Mouse (Mus musculus) heart, embryonic 14.5 days (tissue): ENCODE results near the gene Anp32e. TPM values are rescaled to one million over a fixed set of nuclear protein-coding genes. Genes with fewer than 3 reads are reported as not detected.
"Not testable (repeated sequence)": the region's sequence is repeated elsewhere in the genome, so short reads cannot be mapped to it uniquely, and the experiment has no call there.

Experiments used
- ATAC-seq: fragments of 200-750 bp; cut with Nextera tagmentation; 2 replicates; pipeline ENCODE4 v1.8.0; 2017; ENCODE audit warnings: low read depth, moderate TSS enrichment; ENCODE audit not compliant: insufficient number of reproducible peaks, insufficient read depth, low FRiP score
- H3K27ac ChIP-seq, 2 experiments: fragments of 200-500 bp in 1 of 2; fragments of 300-500 bp in 1 of 2; sonication (generic) in 1 of 2; replicated peaks in 1 of 2; 2 replicates each; pipeline ENCODE4 v1.5.1; 2012 to 2014; ENCODE audit warnings: low read depth in 2 of 2, low read length in 2 of 2, control low read depth in 1 of 2, mild to moderate bottlenecking in 1 of 2, mixed read lengths in 1 of 2; ENCODE audit not compliant: control insufficient read depth in 1 of 2, insufficient read depth in 1 of 2
- H3K27me3 ChIP-seq: fragments of 300-500 bp; sonication (generic); 2 replicates; pipeline ENCODE4 v1.6.1; 2014; ENCODE audit warnings: mild to moderate bottlenecking, low read length, control low read depth; ENCODE audit not compliant: control insufficient read depth, insufficient read depth
- H3K36me3 ChIP-seq: fragments of 300-500 bp; sonication (generic); 2 replicates; pipeline ENCODE4 v1.6.1; 2014; ENCODE audit warnings: mild to moderate bottlenecking, control low read depth, low read length, mixed read lengths; ENCODE audit not compliant: control insufficient read depth, insufficient read depth
- H3K4me1 ChIP-seq, 2 experiments: fragments of 200-500 bp in 1 of 2; fragments of 300-500 bp in 1 of 2; sonication (generic) in 1 of 2; 2 replicates each; pipeline ENCODE4 v1.6.1; 2012 to 2014; ENCODE audit warnings: low read length in 2 of 2, control low read depth in 1 of 2, mixed read lengths in 1 of 2; ENCODE audit not compliant: control insufficient read depth in 2 of 2, insufficient read depth in 2 of 2
- H3K4me2 ChIP-seq: fragments of 300-500 bp; sonication (generic); 2 replicates; pipeline ENCODE4 v1.6.1; 2014; ENCODE audit warnings: mild to moderate bottlenecking, low read length
- H3K4me3 ChIP-seq, 2 experiments: fragments of 200-500 bp in 1 of 2; fragments of 300-500 bp in 1 of 2; sonication (generic) in 1 of 2; 2 replicates each; pipeline ENCODE4 v1.5.1; 2012 to 2014; ENCODE audit warnings: low read length in 2 of 2, mild to moderate bottlenecking in 2 of 2, control low read depth in 1 of 2, low read depth in 1 of 2, moderate library complexity in 1 of 2; ENCODE audit not compliant: control insufficient read depth in 1 of 2, insufficient read depth in 1 of 2
- H3K9ac ChIP-seq: fragments of 300-500 bp; sonication (generic); 2 replicates; pipeline ENCODE4 v1.6.1; 2014; ENCODE audit warnings: mild to moderate bottlenecking, low read length
- H3K9me3 ChIP-seq: fragments of 300-500 bp; sonication (generic); 2 replicates; pipeline ENCODE4 v1.6.1; 2016; ENCODE audit warnings: low read length, control low read depth; ENCODE audit not compliant: control insufficient read depth
- WGBS: fragments of 180-500 bp; shearing (Covaris S2); extraction: QIAGEN DNeasy Blood & Tissue Kit; methylation state at CpG from one replicate; pipeline ENCODE4 v1.1.7; 2014; 5-methylcytosine and 5-hydroxymethylcytosine counted together
- polyA plus RNA-seq: library from polyadenylated mRNA; unstranded; fragments of >200 nt; fragmentation: Nextera tagmentation; extraction: Ambion mirVana; gene quantifications from 2 replicates; pipeline ENCODE4 v1.2.1, GENCODE M21; 2014

Gene Anp32e
- polyA plus RNA-seq, 1 experiment from 2014 or later: 58.3 TPM

DNA sequence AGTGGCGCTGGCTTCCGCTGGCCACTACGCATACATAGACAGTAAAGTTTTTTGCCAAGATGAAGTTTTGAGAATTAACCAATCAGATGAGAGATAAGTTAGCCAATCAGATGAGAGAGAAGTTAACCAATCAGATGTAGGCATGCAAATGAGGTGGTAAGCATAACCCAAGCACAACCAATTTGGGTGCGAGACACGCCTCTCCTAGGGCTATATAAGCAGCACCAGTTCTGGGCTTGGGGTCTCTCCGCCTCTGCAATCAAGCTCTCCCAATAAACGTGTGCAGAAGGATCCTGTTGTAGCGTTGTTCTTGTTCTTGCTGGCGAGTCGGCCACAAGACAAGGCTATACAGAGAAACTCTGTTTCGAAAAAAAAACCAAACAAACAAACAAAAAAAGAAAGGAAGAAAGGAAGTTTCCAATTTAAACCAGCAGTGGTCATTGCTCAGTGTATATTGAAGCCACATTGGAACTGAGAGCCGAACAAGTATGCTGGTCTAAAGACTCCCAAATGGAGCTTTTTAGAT is 25.7 kb downstream of the Anp32e start:
- not testable (repeated sequence) for H3K36me3 ChIP-seq, H3K27me3 ChIP-seq, H3K9ac ChIP-seq, H3K4me2 ChIP-seq, ATAC-seq, H3K9me3 ChIP-seq, H3K4me3 ChIP-seq
- Histone ChIP-seq H3K4me1 (peaks cover 19 to 24% of the 10 kb centered on the region in 2 experiments), H3K27ac (0 out of 4 replicates have a peak overlapping the region, but pooled peaks of 1 of the 2 experiments have one; percentile 28)
- 85% methylated on average over 12 of the region's 12 CpGs for WGBS

DNA sequence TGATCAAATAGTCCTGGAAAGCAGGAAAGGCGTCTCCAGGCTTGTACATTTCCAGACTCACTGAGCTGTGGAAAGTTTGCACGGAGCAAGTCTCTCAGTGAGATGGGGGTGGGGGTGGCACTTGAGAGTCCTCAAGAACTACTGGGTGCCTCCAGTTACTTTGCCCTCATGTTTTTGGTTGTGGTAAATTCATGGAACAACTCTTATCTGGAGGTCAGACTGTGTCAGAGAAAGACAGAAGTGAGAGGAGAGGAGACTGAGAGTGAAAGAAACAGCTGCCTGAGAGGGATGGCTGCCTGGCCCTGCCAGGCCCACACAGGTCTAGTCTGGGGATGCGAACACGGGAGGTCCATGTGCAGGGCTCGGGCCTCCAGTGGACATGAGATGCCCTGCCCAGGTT is 26.3 kb downstream of the Anp32e start:
- H3K4me1 ChIP-seq: peaks cover 19 to 24% of the 10 kb centered on the region in 2 experiments
- 0 out of 4 replicates have a peak overlapping the region, but pooled peaks of 1 of the 2 experiments have one; percentile 50 for H3K27ac ChIP-seq
- H3K27me3 ChIP-seq: no peaks in the 10 kb centered on the region
- no peak overlapping the region for H3K9ac ChIP-seq
- no peak overlapping the region for H3K4me3 ChIP-seq
- ATAC-seq: no peak
- 81% methylated on average over 5 of the region's 5 CpGs for WGBS
- H3K9me3 ChIP-seq: no peaks in the 10 kb centered on the region
- no peak overlapping the region for H3K4me2 ChIP-seq
- no peaks in the 10 kb centered on the region for H3K36me3 ChIP-seq

DNA sequence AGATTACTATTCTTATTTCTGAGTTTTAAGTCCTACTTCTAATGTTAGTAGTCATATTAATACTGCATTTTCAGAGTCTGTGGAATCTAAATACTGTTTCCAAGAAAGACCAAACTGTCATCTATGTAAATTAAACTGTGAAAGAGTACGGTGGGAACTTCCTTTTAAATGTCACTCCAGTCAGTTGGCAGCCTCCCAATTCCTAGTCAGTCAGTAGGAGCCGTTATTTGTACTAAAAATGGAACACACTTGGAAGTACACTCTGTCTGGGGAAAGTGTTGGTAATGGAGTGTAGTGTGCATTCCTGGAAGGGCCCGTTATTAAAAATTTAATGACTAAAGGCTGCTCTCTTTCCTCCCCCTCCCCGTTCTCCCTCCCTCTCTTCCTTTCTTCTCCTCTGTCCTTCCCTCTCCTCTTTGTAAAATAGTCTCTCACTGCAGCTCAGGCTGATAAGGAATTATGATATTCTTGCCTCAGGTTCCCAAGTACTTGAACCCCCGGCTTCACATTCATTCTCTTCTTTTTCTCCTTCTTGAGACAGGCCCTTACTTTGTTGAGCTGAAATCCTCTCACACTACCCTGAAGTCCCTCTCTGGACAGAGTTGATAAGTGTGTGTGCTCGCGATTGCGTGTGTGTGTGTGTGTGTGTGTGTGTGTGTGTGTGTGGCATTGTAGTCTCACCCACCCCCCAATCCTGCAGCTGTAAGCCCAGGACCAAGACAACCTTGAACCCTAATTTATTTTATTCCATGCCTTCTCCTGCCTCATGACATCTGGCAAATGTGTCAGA is 28.5 kb downstream of the Anp32e start:
- 0 out of 2 replicates have a peak, but pooled peaks have one; percentile 25 for ATAC-seq
- H3K4me1 ChIP-seq: peaks cover 25 to 32% of the 10 kb centered on the region in 2 experiments
- no peaks in the 10 kb centered on the region for H3K27me3 ChIP-seq
- H3K9me3 ChIP-seq: no peaks in the 10 kb centered on the region
- H3K4me3 ChIP-seq: no peak overlapping the region
- H3K4me2 ChIP-seq: peak overlapping the region; percentile 50
- WGBS: 20% methylated on average over 8 of the region's 8 CpGs
- H3K9ac ChIP-seq: peak overlapping the region; percentile 49
- H3K36me3 ChIP-seq: no peaks in the 10 kb centered on the region
- H3K27ac ChIP-seq: peak overlapping the region; percentile 98 to 99

DNA sequence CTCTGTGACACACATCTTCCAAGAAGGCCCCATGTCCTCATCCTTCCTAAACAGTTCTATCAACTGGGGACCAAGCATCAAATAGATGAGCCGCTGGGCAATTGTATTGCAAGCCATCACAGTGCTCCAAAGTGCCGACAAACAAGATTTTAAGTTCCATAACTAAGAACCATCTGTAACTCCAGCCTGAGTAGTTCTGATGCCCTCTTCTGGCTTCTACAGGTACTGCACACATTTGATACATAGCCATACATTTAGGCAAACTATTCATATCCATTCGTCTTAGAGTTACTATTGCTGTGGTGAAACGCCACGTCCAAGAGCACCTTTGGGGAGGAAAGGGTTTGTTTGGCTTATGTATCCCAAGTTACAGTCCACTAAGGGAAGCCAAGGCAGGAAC is 30.0 kb downstream of the Anp32e start:
- H3K4me1 ChIP-seq: peaks cover 25 to 32% of the 10 kb centered on the region in 2 experiments
- peak overlapping the region; percentile 71 to 99; a peak in 3 of 4 replicates for H3K27ac ChIP-seq
- H3K27me3 ChIP-seq: no peaks in the 10 kb centered on the region
- no peaks in the 10 kb centered on the region for H3K9me3 ChIP-seq
- no peak overlapping the region for H3K4me2 ChIP-seq
- no peak for ATAC-seq
- no peak overlapping the region for H3K9ac ChIP-seq
- no peak overlapping the region for H3K4me3 ChIP-seq
- WGBS: 83% methylated on average over 5 of the region's 5 CpGs
- H3K36me3 ChIP-seq: no peaks in the 10 kb centered on the region

DNA sequence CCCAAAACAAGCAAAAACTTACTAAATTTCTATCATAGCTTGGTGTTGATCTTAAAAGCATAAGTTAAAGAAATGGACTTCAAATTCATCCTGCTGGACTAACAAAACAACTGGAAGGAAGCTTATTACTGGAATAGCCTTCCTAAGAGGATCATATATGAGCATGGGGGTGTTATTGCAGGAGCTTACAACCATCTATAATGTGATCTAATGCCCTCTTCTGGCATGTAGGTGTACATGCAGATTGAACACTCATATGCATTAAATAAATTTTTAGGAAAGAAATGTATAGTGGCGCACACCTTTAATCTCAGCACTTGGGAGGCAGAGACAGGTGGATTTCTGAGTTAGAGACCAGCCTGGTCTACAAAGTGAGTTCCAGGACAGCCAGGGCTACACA is 30.8 kb downstream of the Anp32e start:
- Histone ChIP-seq H3K4me1 (peaks cover 25 to 32% of the 10 kb centered on the region in 2 experiments), H3K9ac (no peak overlapping the region), H3K27me3 (no peaks in the 10 kb centered on the region), H3K27ac (no peak overlapping the region), H3K36me3 (no peaks in the 10 kb centered on the region), H3K4me3 (no peak overlapping the region), H3K9me3 (no peaks in the 10 kb centered on the region), H3K4me2 (no peak overlapping the region)
- ATAC-seq: no peak
- 92% methylated on average over 1 of the region's 1 CpGs for WGBS

DNA sequence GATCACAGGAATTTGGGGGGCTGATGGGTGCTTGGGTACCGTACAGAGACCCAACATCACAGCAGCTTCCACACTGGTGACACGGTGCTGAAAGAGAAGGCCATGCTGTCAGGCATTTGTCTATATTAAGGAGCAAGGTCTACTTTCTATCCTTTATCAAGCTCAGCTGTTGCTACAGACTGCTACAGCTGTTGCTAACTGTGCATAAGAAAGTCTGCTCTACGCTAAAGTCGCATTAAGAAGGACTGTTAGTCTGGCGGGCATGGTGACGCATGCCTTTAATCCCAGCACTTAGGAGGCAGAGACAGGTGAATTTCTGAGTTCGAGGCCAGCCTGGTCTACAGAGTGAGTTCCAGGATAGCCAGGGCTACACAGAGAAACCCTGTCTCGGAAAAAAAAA is 33.1 kb downstream of the Anp32e start:
- not testable (repeated sequence) for H3K36me3 ChIP-seq, ATAC-seq, H3K4me3 ChIP-seq, H3K9me3 ChIP-seq, H3K4me2 ChIP-seq, H3K27me3 ChIP-seq
- Histone ChIP-seq H3K9ac (peak overlapping the region; percentile 65; the same call in 1 of the 2 replicates), H3K27ac (peak overlapping the region; percentile 80 to 94), H3K4me1 (peaks cover 24 to 25% of the 10 kb centered on the region in 2 experiments)
- 70% methylated on average over 8 of the region's 8 CpGs for whole genome bisulfite sequencing

DNA sequence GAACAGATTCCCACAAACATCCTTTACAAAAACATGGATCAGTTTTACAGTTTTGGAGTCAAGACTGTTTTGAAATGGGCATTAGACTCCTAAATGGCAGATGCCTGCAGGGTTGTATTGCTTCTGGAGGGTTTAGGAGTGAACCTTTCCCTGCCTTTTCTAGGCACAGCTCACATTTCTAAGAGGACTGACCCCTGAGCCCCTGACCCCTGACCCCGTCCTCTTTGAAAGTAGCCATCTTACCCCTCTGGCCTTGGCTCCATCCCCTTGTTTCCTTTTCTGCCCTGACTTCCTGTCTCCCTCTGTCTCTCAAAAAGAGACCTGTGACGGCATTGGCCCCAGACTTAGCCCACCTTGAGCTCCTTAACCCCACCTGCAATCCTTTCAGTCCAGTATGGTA is 34.2 kb downstream of the Anp32e start:
- no peaks in the 10 kb centered on the region for H3K27me3 ChIP-seq
- no peaks in the 10 kb centered on the region for H3K36me3 ChIP-seq
- H3K4me3 ChIP-seq: no peak overlapping the region
- no peak overlapping the region for H3K27ac ChIP-seq
- no peak overlapping the region for H3K9ac ChIP-seq
- ATAC-seq: no peak
- peaks cover 15 to 17% of the 10 kb centered on the region in 2 experiments for H3K4me1 ChIP-seq
- H3K9me3 ChIP-seq: no peaks in the 10 kb centered on the region
- 56% methylated on average over 2 of the region's 2 CpGs for WGBS
- no peak overlapping the region for H3K4me2 ChIP-seq
